Comparison of ENCODE assay signal across 12 mouse cellular contexts in the genomic region with DNA sequence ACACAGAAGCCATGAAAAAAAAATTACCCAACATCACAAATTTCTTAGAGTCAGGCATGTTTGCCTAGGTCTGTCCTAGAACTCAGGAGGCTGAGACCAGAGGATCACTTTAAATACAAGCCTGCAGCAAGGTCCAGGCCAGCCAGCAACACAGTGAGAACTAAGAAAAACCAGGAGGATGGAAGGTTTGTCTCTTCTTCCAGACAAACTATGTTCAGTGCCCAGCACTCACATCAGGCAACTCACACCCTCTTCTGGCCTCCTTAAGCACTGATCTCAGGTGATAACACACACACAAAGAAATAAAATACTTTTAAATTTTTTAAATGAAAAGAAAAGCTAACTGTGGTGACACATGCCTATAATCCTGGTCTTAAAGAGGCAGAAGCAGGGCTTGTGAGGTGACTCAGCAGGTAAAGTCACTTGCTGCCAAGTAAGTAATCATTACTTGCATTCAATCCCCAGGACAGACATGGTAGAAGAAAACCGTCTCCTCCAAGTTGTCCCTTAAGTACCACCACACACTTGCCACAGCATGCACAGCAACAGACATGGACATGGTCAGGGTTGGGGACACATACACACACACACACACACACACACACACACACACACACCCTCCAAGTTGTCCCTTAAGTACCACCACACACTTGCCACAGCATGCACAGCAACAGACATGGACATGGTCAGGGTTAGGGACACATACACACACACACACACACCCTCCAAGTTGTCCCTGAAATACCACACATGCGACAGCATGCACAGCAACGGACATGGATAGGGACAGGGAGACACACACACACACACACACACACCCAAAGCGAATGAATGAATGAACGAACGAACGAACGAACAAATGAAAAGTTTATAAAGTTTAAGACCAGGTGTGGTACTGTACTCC. TPM values are rescaled to one million over a fixed set of nuclear protein-coding genes. Genes with fewer than 3 reads are reported as not detected.
DNase-seq lines count a peak whose midpoint lies in the region; ATAC-seq and TF ChIP-seq lines count a peak whose summit lies in the region.
"Had no signal": no experiment of that assay in that cellular context is flagged by ENCODE, and none has a peak within 500 bp of the region (broad histone marks: within the 10 kb centered on the region; RNA-seq: fewer than 3 reads in every experiment).

No protein-coding gene starts in this region.

- DNase-seq in heart, adult 11 months: peak; percentile 75
- DNase-seq in heart, postnatal 14 days: no peak
- no peak for DNase-seq in midbrain, embryonic 14.5 days
- no peak for DNase-seq in liver, embryonic 13.5 days
- DNase-seq in stomach, postnatal 0 days (ENCODE audit: low spot score): no peak
- DNase-seq in kidney, adult 18-20 months: no peak
- DNase-seq in gastrocnemius, postnatal 36 days: no peak
- DNase-seq: adrenal gland, postnatal 25 days; cerebellum, adult 11 months; kidney, postnatal 4 days; thymus, adult 18-20 months had no signal

- WGBS in midbrain, embryonic 15.5 days: 94% methylated on average over 8 of the region's 8 CpGs
- WGBS in midbrain, embryonic 14.5 days: 95% methylated on average over 8 of the region's 8 CpGs
- 81% methylated on average over 8 of the region's 8 CpGs for WGBS in liver, embryonic 13.5 days (ENCODE audit: insufficient replicate concordance)
- WGBS in stomach, postnatal 0 days: 84% methylated on average over 8 of the region's 8 CpGs

- TF ChIP-seq EP300 in stomach, postnatal 0 days (optimal IDR thresholded peaks at IDR 0.05): no peak

- no peaks in the 10 kb centered on the region for H3K9me3 ChIP-seq in midbrain, embryonic 15.5 days
- no peaks in the 10 kb centered on the region for H3K9me3 ChIP-seq in midbrain, embryonic 14.5 days (ENCODE audit: control insufficient read depth, low read length)
- no peaks in the 10 kb centered on the region for H3K9me3 ChIP-seq in liver, embryonic 13.5 days (replicated peaks)
- no peaks in the 10 kb centered on the region for H3K9me3 ChIP-seq in stomach, postnatal 0 days (ENCODE audit: control insufficient read depth, low read length)

- no peak overlapping the region for H3K9ac ChIP-seq in midbrain, embryonic 15.5 days
- no peak overlapping the region for H3K9ac ChIP-seq in midbrain, embryonic 14.5 days (replicated peaks; ENCODE audit: low read length)
- peak overlapping the region; percentile 53 for H3K9ac ChIP-seq in liver, embryonic 13.5 days
- no peak overlapping the region for H3K9ac ChIP-seq in stomach, postnatal 0 days (ENCODE audit: low read length)

- peak; percentile 31 for TF ChIP-seq CTCF in stomach, postnatal 0 days (IDR thresholded peaks at IDR 0.05; ENCODE audit: low read depth)

- H3K27me3 ChIP-seq in midbrain, embryonic 15.5 days (replicated peaks): no peaks in the 10 kb centered on the region
- H3K27me3 ChIP-seq in midbrain, embryonic 14.5 days (ENCODE audit: control insufficient read depth, insufficient read depth, low read length): no peaks in the 10 kb centered on the region
- no peaks in the 10 kb centered on the region for H3K27me3 ChIP-seq in liver, embryonic 13.5 days
- H3K27me3 ChIP-seq in stomach, postnatal 0 days (ENCODE audit: control insufficient read depth, insufficient read depth, low read length): no peaks in the 10 kb centered on the region

- H3K4me3 ChIP-seq in midbrain, embryonic 15.5 days: no peak overlapping the region
- H3K4me3 ChIP-seq in midbrain, embryonic 14.5 days (replicated peaks; ENCODE audit: low read depth, low read length): no peak overlapping the region
- H3K4me3 ChIP-seq in liver, embryonic 13.5 days (replicated peaks): no peak overlapping the region
- H3K4me3 ChIP-seq in stomach, postnatal 0 days (ENCODE audit: low read depth, low read length): no peak overlapping the region

- H3K36me3 ChIP-seq in midbrain, embryonic 15.5 days (replicated peaks): no peaks in the 10 kb centered on the region
- no peaks in the 10 kb centered on the region for H3K36me3 ChIP-seq in midbrain, embryonic 14.5 days (ENCODE audit: control insufficient read depth, insufficient read depth, low read length)
- H3K36me3 ChIP-seq in liver, embryonic 13.5 days: peaks cover 15% of the 10 kb centered on the region
- H3K36me3 ChIP-seq in stomach, postnatal 0 days (ENCODE audit: control insufficient read depth, insufficient read depth, low read length): no peaks in the 10 kb centered on the region

- peaks cover 4% of the 10 kb centered on the region; the same call in 1 of the 2 replicates for H3K4me1 ChIP-seq in midbrain, embryonic 15.5 days
- H3K4me1 ChIP-seq in midbrain, embryonic 14.5 days (ENCODE audit: control insufficient read depth, insufficient read depth, low read length): no peaks in the 10 kb centered on the region
- peaks cover 69% of the 10 kb centered on the region for H3K4me1 ChIP-seq in liver, embryonic 13.5 days (replicated peaks)
- H3K4me1 ChIP-seq in stomach, postnatal 0 days (replicated peaks; ENCODE audit: control insufficient read depth, insufficient read depth): no peaks in the 10 kb centered on the region

- ATAC-seq in midbrain, embryonic 15.5 days (replicated peaks): 0 out of 2 replicates have a peak, but pooled peaks have one; percentile 31
- no peak; the same call in 1 of the 2 replicates for ATAC-seq in midbrain, embryonic 14.5 days (ENCODE audit: low FRiP score, low TSS enrichment)
- peak; percentile 78 for ATAC-seq in liver, embryonic 13.5 days (ENCODE audit: low read depth)
- ATAC-seq in stomach, postnatal 0 days (ENCODE audit: low FRiP score, low TSS enrichment): 0 out of 2 replicates have a peak, but pooled peaks have one; percentile 49

- H3K4me2 ChIP-seq in midbrain, embryonic 15.5 days: no peak overlapping the region
- H3K4me2 ChIP-seq in midbrain, embryonic 14.5 days (ENCODE audit: low read length): no peak overlapping the region
- peak overlapping the region; percentile 17; the same call in 1 of the 2 replicates for H3K4me2 ChIP-seq in liver, embryonic 13.5 days
- H3K4me2 ChIP-seq in stomach, postnatal 0 days (replicated peaks; ENCODE audit: low read depth): no peak overlapping the region

- H3K27ac ChIP-seq in midbrain, embryonic 15.5 days: no peak overlapping the region
- H3K27ac ChIP-seq in midbrain, embryonic 14.5 days (replicated peaks; ENCODE audit: low read depth, low read length): no peak overlapping the region
- peak overlapping the region; percentile 66 for H3K27ac ChIP-seq in liver, embryonic 13.5 days
- no peak overlapping the region for H3K27ac ChIP-seq in stomach, postnatal 0 days (replicated peaks)

- intact Hi-C loops in heart, postnatal 14 days (cut with DNase I): no loop called here
- intact Hi-C loops in gastrocnemius, postnatal 36 days (cut with DNase I): no loop called here

RNA-seq across cellular contexts. Expression of a gene that starts 16.1 kb away (rescaled TPM):
- 10 to 100 TPM; 62.6 to 68.7 TPM for total RNA-seq in heart, postnatal 14 days (2021)
- 51.3 and 57.8 TPM in 2 replicates for polyA plus RNA-seq in midbrain, embryonic 15.5 days (2015; fragmentation: Nextera tagmentation; extraction: Ambion mirVana)
- polyA plus RNA-seq in midbrain, embryonic 14.5 days (2014; fragmentation: Nextera tagmentation; extraction: Ambion mirVana): 59.3 and 64.0 TPM in 2 replicates
- 108 and 111 TPM in 2 replicates for polyA plus RNA-seq in liver, embryonic 13.5 days (2015; fragmentation: Nextera tagmentation; extraction: Ambion mirVana)
- polyA plus RNA-seq in stomach, postnatal 0 days (2015; fragmentation: Nextera tagmentation; extraction: Ambion mirVana): 61.5 and 63.0 TPM in 2 replicates
- 10 to 100 TPM; 53.7 to 54.6 TPM for total RNA-seq in gastrocnemius, postnatal 36 days (2021)

RNA-seq across cellular contexts. Expression of a gene that starts 44.5 kb away (rescaled TPM):
- 10 to 100 TPM; 50.1 to 51.6 TPM for total RNA-seq in heart, postnatal 14 days (2021)
- 182 and 191 TPM in 2 replicates for polyA plus RNA-seq in midbrain, embryonic 15.5 days (2015; fragmentation: Nextera tagmentation; extraction: Ambion mirVana)
- polyA plus RNA-seq in midbrain, embryonic 14.5 days (2014; fragmentation: Nextera tagmentation; extraction: Ambion mirVana): 199 and 211 TPM in 2 replicates
- 198 and 225 TPM in 2 replicates for polyA plus RNA-seq in liver, embryonic 13.5 days (2015; fragmentation: Nextera tagmentation; extraction: Ambion mirVana)
- 190 and 193 TPM in 2 replicates for polyA plus RNA-seq in stomach, postnatal 0 days (2015; fragmentation: Nextera tagmentation; extraction: Ambion mirVana)
- 10 to 100 TPM; 44.7 to 47.3 TPM for total RNA-seq in gastrocnemius, postnatal 36 days (2021)

RNA-seq across cellular contexts. Expression of a gene that starts 59.6 kb away (rescaled TPM):
- total RNA-seq in heart, postnatal 14 days (2021): 10 to 100 TPM; 29.3 to 33.2 TPM
- 37.6 and 38.4 TPM in 2 replicates for polyA plus RNA-seq in midbrain, embryonic 15.5 days (2015; fragmentation: Nextera tagmentation; extraction: Ambion mirVana)
- 52.3 and 58.9 TPM in 2 replicates for polyA plus RNA-seq in midbrain, embryonic 14.5 days (2014; fragmentation: Nextera tagmentation; extraction: Ambion mirVana)
- 6.2 and 6.4 TPM in 2 replicates for polyA plus RNA-seq in liver, embryonic 13.5 days (2015; fragmentation: Nextera tagmentation; extraction: Ambion mirVana)
- polyA plus RNA-seq in stomach, postnatal 0 days (2015; fragmentation: Nextera tagmentation; extraction: Ambion mirVana): 10.8 and 11.6 TPM in 2 replicates
- total RNA-seq in gastrocnemius, postnatal 36 days (2021): 10 to 100 TPM; 41.3 to 44.0 TPM
